Mouse (Mus musculus) testis, adult 2 months (tissue): ENCODE results near the gene Abcf3. TPM values are rescaled to one million over a fixed set of nuclear protein-coding genes. Genes with fewer than 3 reads are reported as not detected.

Source experiments
- H3K27ac ChIP-seq: fragments of 200-500 bp; 2 replicates; pipeline ENCODE4 v1.5.1; 2012; ENCODE audit warnings: low read depth, low read length; ENCODE audit not compliant: control insufficient read depth, insufficient read depth
- H3K27me3 ChIP-seq: fragments of 200-500 bp; 2 replicates; pipeline ENCODE4 v1.6.1; 2012; ENCODE audit warnings: mild to moderate bottlenecking, low read length, moderate library complexity; ENCODE audit not compliant: control insufficient read depth, insufficient read depth
- H3K36me3 ChIP-seq: fragments of 200-500 bp; 2 replicates; pipeline ENCODE4 v1.6.1; 2012; ENCODE audit warnings: mild to moderate bottlenecking, low read length; ENCODE audit not compliant: control insufficient read depth, insufficient read depth
- H3K4me1 ChIP-seq: fragments of 200-500 bp; 2 replicates; pipeline ENCODE4 v1.6.1; 2012; ENCODE audit warnings: low read length; ENCODE audit not compliant: control insufficient read depth, insufficient read depth
- H3K4me3 ChIP-seq: fragments of 200-500 bp; 2 replicates; pipeline ENCODE4 v1.5.1; 2012; ENCODE audit warnings: low read depth, mild to moderate bottlenecking, low read length, moderate library complexity, mixed read lengths; ENCODE audit not compliant: control insufficient read depth
- CTCF ChIP-seq: fragments of 200-500 bp; IDR thresholded peaks from 2 replicates; pipeline ENCODE4 v1.5.1; 2012; ENCODE audit warnings: low read depth, mild to moderate bottlenecking, inconsistent platforms, low read length, moderate library complexity; ENCODE audit not compliant: control insufficient read depth, insufficient read depth, insufficient replicate concordance
- POLR2A ChIP-seq: fragments of 200-500 bp; IDR thresholded peaks from 2 replicates; pipeline ENCODE4 v1.6.1; 2012; ENCODE audit warnings: low read depth, mild to moderate bottlenecking, inconsistent platforms, low read length, moderate library complexity; ENCODE audit not compliant: control insufficient read depth
- polyA plus RNA-seq: library from polyadenylated mRNA; depleted of rRNA; stranded (reverse); fragments of >200 nt; gene quantifications from 2 replicates; pipeline ENCODE4 v1.2.3, GENCODE M21; 2012

The Abcf3 gene
- polyA plus RNA-seq, 1 experiment, result 83.0 TPM

DNA sequence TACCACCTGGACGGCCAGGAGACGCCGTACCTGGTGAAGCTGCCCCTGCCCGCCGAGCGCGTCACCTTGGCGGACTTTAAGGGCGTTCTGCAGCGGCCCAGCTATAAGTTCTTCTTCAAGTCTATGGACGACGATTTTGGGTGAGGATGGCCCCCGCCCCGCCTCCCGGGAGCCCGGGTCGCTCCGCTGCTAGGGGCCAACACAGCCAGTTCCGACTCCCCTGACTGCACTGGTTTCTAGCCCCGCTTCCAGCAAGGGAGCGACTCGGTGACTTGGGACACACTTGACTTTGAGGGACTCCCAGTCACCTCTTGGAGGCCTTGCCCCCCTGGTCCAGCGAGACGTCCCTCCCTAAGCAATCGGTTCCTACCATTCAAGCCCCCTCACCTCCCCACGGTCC, 31.2 kb upstream of the Abcf3 start:
- Histone ChIP-seq H3K4me3 (peak overlapping the region; percentile 93), H3K4me1 (peaks cover 12% of the 10 kb centered on the region)

DNA sequence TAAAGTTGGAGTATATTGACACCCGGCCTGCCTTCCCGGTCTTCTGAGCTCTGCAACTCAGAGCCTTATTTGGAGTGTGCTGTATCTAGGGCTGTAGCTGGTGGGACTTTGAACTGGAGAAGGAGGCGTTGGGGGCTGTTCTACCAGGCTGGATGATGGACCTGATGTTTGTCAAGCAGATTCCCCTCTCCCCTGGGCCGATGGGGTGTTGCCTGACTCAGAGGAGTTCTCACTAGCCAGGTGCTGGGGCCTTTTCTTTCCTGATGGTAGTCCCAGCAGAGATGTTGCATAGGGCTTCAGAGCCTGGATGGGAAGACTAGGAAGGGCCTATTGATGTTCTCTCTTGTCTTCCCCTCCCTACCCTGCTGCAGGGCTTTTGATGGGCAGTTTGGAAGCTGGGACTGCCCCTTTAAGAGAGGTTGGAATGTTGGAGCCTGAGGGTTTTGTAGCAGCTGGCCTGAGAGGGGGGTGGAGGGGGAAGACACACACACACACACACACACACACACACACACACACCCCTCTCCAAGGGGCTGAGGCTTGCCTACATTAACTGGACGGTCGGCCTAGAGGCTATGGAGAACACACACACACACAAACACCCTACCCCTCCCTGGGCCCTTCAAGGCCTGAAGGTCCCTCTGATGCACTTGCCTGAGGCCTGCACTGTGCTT, 30.5 kb upstream of the Abcf3 start:
- Histone ChIP-seq H3K4me3 (peak overlapping the region; percentile 93), H3K27ac (peak overlapping the region; percentile 29), H3K4me1 (peaks cover 12% of the 10 kb centered on the region), H3K36me3 (no peaks in the 10 kb centered on the region), H3K27me3 (no peaks in the 10 kb centered on the region)
- TF ChIP-seq CTCF (no peak), POLR2A (no peak)

More for the DNA sequence above, 31.2 kb upstream of the Abcf3 start:
- H3K27ac ChIP-seq, result peak overlapping the region; percentile 68; the same call in 1 of the 2 replicates
- no peaks in the 10 kb centered on the region for H3K36me3 ChIP-seq
- TF ChIP-seq POLR2A (no peak), CTCF (no peak)
- no peaks in the 10 kb centered on the region for H3K27me3 ChIP-seq

DNA sequence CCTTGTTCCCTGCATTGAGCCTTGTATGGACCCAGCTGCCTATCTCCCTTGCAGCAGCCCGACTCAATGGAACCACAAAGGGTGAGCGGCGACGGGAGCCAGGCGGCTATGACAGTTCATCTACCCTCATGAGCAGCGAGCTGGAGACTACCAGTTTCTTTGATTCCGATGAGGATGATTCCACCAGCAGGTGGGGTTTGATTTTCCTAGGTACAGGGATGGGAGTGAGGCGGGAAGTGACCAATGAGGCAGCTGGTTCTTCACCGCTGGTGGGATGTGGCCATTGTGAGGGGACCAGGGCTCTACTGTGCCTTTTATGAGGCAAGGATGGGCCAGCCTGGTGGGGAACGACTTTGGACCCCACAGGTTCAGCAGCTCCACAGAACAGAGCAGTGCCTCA, 24.5 kb upstream of the Abcf3 start:
- Histone ChIP-seq H3K36me3 (no peaks in the 10 kb centered on the region), H3K27ac (no peak overlapping the region), H3K27me3 (no peaks in the 10 kb centered on the region), H3K4me3 (no peak overlapping the region), H3K4me1 (no peaks in the 10 kb centered on the region)
- no peak for TF ChIP-seq CTCF
- no peak for TF ChIP-seq POLR2A

DNA sequence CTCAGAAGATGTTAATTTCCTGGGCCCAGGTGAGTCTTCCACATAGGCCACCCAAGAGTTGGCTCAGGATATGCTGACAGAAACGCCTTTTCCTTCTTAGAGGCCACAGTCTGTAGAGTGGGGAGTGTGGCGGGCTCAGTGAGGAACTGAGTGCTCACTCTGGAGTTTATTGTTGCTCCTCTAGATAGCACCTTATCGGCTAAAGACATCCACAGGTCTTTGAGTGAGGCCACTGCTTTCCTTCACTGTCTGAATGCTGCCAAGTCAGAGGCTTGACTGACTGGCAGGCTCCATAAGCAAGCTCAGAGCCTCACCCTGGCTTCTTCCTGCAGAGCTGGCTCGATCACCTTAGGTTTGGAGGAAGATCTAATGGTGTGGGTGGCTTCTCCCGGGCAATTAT, 19.6 kb upstream of the Abcf3 start:
- TF ChIP-seq POLR2A (no peak), CTCF (no peak)
- Histone ChIP-seq H3K4me3 (no peak overlapping the region), H3K36me3 (no peaks in the 10 kb centered on the region; the same call in 1 of the 2 replicates)

DNA sequence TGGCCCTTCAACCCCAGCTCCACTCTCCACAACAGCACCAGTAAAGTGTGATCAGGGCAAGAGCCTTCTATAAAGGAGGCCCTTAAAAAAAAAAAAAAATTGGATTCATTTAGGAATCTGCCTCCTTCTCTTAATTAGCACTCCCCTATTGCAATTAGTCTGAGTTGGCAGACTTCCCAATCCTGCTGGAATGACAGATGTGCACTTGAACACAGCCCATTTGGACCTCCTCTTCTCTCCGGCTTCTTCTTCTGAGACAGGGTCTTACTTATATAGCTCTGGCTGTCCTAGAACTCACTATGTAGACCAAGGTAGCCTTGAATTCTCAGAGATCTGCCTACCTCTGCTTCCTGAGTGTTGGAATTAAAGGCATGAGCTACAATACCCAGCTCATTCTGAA, 19.0 kb upstream of the Abcf3 start:
- no peaks in the 10 kb centered on the region for H3K27me3 ChIP-seq
- no peaks in the 10 kb centered on the region for H3K4me1 ChIP-seq
- TF ChIP-seq CTCF, result no peak
- TF ChIP-seq POLR2A, result no peak
- H3K4me3 ChIP-seq, result no peak overlapping the region
- no peaks in the 10 kb centered on the region; the same call in 1 of the 2 replicates for H3K36me3 ChIP-seq
- H3K27ac ChIP-seq, result no peak overlapping the region

More for the DNA sequence above, 19.6 kb upstream of the Abcf3 start:
- Histone ChIP-seq H3K27me3 (no peaks in the 10 kb centered on the region), H3K4me1 (no peaks in the 10 kb centered on the region), H3K27ac (no peak overlapping the region)

DNA sequence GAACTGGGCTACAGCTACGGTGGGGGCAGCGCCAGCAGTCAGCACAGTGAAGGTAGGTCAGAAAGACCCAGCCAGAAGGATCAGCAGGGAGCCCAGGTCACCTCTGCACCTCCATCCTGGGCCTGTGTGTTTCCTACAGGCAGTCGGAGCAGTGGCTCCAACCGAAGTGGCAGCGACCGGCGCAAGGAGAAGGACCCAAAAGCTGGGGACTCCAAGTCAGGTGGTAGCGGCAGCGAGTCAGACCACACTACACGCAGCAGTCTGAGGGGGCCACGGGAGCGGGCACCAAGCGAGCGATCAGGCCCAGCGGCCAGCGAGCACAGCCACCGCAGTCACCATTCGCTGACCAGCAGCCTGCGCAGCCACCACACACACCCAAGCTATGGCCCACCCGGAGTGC, 17.4 kb upstream of the Abcf3 start:
- no peaks in the 10 kb centered on the region; the same call in 1 of the 2 replicates for H3K36me3 ChIP-seq

DNA sequence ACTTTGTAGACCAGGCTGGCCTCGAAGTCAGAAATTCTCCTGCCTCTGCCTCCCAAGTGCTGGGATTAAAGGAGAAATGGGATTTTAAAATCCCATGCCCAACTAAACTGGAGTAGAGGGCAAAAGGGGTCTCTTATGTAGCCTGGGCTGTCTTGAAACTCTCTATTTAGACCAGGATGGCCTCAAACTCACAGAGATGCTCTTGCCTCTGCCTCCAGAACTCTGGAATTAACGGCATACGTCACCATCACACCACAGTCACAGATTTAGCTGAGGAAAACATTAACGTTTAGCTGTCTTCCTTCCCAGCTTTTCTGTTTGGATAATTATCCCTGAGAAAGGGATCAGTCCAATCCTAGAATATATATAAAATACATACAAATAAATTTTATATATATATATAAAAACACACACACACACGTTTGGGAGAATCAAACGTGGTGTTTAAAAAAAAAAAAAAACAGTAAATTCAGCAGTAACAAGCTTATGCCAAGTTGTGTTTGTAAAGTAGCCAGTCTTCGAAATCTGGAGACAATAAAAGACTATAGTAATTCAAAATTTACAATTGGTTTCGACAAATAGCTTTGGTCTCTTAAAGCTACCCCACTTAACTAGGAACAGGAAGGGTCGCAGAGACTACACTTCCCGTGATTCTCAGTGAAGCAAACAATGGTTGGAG, 13.6 kb upstream of the Abcf3 start:
- H3K27me3 ChIP-seq, result no peaks in the 10 kb centered on the region
- no peak for TF ChIP-seq CTCF
- no peak for TF ChIP-seq POLR2A
- H3K4me3 ChIP-seq, result peak overlapping the region; percentile 98
- H3K4me1 ChIP-seq, result peaks cover 3% of the 10 kb centered on the region; the same call in 1 of the 2 replicates
- H3K36me3 ChIP-seq, result no peaks in the 10 kb centered on the region; the same call in 1 of the 2 replicates
- H3K27ac ChIP-seq, result no peak overlapping the region

More for the DNA sequence above, 17.4 kb upstream of the Abcf3 start:
- Histone ChIP-seq H3K27me3 (no peaks in the 10 kb centered on the region), H3K4me3 (no peak overlapping the region), H3K27ac (no peak overlapping the region), H3K4me1 (peaks cover 2% of the 10 kb centered on the region; the same call in 1 of the 2 replicates)
- TF ChIP-seq CTCF (no peak), POLR2A (no peak)

DNA sequence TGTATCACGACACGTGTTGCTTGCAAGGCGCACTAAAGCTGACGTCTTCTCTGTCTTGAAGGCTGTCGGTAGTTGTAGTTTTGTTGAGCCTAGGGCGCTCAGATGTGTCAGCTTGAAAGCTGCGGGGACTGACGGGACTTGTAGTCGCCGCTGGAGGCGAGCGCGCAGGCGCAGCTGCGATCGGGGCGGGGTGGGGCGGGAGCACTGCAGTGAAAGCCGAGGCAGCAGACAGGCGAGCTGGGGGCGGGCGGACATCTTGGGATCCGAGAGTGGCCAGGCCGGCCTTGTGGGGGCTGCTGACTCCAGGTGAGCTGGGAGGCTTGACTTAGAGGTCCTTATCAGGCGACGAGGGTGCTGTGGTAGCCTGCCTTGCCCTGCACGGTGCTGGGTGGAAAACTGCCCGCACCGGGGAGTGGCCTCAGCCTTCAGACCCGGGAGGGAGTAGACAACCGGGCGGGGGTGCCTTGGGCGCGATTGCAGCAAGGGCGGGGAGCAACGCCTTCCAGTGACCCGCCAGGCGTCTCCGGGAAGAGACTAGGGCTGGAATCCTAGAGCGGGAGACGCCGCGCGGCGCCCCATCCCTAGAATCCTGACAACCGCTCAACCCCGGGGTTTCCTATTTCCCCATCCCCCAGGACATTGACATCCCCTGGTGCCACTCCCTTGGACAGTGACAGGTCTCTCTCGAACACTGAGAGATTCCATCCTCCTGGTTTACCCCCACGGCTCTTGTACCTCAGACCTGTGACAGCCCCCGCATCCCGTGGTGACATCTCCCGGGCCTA, 12.9 kb upstream of the Abcf3 start, which contains the start of gene Ap2m1:
Ap2m1 (plus strand) TSS at position 183 of the 785 bp plus-strand sequence.
- TF ChIP-seq POLR2A, result peak; percentile 66
- TF ChIP-seq CTCF, result no peak
- Histone ChIP-seq H3K4me1 (peaks cover 3% of the 10 kb centered on the region; the same call in 1 of the 2 replicates), H3K27me3 (no peaks in the 10 kb centered on the region), H3K4me3 (peak within 1 kb of the TSS; percentile 98), H3K36me3 (no peaks in the 10 kb centered on the region; the same call in 1 of the 2 replicates), H3K27ac (peak within 1 kb of the TSS; percentile 96)
